Mouse (Mus musculus) adipocyte (in vitro differentiated cells): ENCODE results near the gene Mecom.
A peak's percentile ranks its signal among the peaks of the same experiment; 100 is the strongest.

Experiments used
- DNase-seq: peaks from one replicate; pipeline ENCODE4 v3.0.0-alpha.2; 2016; ENCODE audit warnings: low spot score

Gene Mecom

DNA sequence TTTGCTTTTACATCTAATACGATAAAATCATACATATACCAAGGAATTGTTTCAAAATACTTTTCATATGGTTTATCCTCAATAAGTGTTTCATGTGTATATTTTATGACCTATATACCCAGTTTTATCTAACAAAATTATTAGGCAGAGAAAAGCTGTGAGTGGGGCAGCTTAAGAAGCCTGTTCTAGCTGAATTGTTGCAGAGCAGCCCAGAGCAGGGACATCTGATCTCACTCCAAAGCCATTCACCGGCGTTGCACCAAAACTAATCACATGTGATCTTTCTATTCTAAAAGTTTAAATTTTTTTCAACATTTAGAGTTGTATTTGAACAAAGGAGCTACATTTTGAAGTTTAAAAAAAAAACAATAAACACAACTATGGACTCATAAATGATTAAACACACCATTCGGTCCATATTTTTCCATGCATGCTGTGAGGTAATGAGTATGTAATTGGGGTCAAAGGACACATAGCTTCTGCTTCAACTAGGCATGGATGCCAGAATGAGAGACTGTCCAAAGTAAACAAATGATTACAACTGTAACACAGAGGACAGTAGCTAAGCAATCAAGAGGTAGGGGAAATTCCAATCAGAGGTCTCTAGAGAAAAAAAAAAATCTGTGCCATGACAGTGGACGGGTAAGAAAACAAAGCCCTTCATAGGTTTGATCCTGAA lies 64.7 kb downstream of the Mecom start:
- DNase-seq = peak; percentile 80

DNA sequence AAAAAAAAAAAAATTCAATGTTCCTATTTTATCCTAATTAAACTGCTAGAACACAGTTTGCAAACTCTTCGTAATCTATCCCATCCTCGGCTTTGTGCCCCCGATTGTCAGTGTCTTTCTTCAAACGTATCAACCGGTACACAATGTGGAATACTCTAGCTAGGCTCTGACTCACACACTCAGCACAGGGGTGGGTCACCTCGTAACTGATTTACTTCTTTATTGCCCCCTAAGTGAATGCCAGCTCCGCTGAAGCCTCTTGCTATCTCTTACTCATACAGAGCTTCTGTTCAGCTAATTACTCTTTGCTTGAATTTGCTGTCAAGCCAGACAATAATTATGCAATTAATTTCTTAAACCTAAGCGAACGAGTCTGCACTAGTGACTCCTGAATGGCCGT lies 66.1 kb downstream of the Mecom start:
- no peak for DNase-seq

DNA sequence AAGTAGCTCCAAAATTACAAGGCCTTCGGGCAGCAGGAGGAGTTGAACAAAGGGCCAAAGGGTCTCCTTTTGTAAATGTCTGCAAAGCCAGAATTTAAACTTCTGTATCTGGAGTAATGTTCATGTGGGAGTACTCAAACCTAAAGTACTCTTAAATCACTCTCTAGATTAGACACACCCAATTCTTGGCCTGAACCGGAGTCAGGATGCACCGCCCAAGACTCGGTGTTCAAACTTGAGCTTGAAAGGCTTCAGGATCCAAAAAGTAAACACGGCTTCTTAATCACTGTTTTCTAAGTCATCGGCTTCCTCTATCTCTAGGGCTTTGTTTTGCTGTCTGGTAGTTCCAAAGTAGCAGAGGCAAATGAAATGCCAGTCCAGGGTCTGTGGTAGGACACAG lies 67.3 kb downstream of the Mecom start:
- no peak for DNase-seq

DNA sequence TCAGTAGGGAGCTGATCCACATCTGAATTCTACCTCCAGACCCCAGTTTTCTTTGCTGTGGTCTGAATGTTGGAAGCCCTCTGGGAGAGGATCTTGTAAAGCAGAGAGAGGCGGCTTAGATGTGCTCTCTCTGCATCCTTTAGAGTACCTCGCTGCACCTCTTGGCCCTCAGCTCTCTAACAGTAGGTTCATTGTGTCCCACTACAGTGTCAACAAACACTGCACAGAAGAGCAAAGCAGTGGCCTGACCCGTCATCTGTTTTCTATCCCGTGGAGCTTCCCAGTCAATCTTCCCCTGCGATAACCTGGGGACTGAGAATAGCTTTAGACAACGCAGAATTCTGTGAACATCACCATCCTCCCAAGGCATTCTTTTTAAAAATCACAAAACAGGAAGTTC lies 69.6 kb downstream of the Mecom start:
- DNase-seq = no peak

DNA sequence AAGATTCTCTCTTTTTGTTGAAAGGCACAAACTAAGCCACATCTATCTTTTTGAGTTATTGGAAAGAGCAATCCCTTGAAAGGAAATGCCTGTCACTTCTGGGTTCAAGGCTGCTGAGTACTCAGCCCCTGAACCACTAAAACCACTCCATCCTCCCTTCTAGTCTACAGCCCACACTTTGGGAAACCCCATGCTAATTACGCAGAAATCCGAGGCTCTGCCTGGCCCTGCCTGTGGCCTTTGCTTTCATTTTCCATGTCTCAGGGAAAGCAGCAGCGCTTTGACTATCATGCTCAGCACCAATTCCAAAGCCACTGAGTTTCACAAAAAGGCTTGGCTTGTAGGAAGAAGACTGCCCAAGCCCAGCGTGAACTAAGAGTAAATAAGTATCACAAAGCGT lies 70.8 kb downstream of the Mecom start:
- DNase-seq = no peak

DNA sequence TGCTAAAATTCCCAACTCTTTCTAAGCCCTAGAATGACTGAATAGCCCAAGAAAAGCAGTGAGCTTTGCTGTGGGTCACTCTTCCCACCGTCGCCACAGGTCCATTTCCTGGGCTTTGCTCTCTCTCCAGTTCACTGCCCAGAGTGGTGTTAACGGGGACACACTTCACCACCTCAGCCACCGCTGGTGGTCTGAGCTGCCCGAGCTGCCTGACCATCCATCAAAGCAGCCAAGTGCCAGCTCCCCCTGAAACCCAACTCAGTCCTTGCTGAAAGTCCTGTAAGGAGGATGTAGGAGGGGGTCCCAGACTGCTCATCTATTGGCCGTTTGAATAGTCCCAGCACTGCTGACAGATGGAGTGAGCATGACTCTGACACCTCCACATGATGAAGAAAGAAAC lies 72.2 kb downstream of the Mecom start:
- DNase-seq = no peak

DNA sequence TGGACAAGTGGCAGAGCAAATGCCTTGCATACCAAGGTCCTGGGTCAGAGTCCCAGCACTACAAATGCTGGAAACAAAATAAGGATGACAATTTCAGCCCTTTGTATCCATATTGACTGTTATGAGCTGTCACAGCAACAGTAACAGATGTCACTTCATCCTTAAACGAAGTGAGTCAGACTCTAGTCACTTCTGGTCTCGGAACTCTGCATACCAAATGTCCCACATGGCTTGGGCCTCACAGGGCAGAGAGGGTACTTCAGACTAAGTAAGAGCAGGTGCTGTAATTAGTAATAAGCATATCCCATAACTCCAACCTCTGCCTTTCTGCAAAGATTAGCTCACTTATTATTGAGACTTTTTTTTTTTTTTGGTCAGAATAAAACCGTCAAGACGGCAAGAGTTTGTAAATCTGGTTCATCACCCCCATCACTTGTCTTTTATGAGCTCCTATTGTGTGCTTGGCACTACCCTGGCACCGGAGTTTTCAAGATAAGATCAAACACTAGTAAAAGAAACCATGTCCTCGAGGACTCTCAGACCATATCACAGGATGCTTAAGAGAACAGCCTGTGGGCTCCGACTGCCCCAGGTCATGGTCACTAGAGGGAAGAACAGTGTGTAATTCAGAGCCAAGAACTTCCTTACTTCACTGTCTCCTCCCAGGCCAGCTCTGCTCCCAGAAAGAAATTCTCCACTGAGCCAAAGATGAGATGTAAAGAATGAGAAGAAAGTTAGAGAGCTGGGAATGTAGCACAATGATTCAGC lies 79.6 kb downstream of the Mecom start:
- no peak for DNase-seq

DNA sequence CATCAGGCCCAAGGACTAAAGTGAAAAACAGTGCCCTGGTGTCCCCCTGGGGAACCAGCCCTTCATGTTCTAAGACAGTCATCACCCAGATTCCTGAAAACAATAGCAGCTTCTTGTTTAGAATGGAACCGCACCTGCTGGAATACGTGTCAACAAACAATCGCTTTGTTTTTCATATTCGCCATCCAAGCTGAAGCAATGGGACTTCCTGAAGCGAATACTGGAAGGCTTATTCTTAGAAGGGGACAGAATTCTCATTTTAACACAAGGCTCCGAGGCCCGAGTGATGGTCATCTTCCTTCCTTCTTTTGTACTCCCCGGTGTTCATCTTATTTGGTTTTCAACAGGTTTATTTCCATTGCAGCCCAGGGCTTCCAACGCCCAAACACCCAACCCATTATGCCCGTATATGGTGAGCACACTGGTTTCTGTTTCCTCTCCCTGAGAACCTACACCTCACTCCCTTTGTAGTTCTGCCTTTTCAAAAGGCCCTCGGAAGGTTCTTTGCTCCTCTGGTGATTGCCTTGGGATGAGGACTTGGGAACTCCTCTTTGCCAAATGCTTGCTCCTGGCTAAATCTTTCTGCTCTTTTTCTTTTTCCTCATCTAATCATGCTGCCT lies 81.7 kb downstream of the Mecom start:
- DNase-seq = no peak

DNA sequence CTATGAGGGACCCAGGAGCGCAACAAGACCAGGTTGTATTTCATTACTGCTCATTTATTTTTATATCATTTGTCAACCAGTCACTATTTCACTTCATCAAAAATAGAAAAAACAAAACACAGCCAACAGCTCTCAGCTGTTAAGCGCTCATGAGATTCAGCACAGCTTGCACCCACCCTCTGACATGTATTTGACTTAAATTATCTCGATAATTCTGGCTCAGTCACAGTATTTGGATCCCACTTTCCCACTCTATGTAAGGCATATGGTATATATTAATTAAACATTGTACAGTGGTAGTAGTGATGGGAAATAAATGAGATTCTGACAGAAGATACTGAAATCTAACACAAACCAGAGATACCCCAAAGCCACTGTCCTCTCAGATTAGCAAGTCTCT lies 83.3 kb downstream of the Mecom start:
- no peak for DNase-seq

DNA sequence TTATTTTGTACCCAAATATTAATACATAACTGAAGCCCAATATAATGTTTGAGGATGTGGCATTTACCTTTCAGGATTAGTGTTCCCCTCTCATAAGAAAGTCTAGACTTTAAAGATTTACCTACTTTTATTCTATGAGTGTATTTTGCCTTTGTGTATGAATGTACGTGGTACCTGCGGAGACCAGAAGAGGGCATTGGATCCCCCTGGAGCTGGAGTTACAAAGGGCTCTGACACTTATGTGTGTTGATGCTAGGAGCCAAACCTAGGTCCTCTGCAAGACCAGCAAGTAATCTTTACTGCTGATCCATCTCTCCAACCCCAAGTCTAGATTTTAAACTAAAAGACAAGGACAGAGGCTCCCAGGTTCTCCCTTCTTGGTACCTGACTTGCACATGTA lies 86.0 kb downstream of the Mecom start:
- DNase-seq = no peak

DNA sequence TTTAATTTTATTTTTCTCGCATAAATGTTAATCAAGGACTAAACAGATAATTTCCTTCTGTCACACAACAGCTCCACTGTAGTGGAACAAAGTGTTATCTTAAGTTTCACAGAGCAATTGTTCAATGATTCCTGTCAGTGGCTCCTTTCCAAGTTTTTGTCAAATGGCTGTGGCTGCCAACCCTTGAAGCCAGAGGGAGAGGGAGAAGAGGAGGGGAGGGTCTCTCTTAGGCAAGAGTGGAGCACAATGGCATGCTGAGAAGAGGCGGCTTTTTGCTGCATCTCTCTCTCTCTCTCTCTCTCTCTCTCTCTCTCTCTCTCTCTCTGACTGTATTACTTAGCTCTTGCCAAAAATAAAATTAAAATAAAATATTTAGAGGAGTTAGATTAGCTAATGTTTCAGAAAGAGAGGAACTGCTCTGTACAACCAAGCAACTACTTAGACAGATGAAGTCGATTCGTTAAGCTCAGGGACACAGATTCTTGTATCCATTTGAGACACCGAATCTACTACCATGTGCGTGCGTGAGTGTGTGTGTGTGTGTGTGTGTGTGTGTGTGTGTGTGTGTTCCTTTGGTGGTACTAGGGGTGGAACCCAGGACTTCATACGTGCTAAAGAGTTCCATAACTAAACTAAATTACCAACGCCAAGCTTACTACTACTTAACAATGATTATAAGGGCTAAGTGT lies 86.8 kb downstream of the Mecom start:
- DNase-seq = peak; percentile 54

DNA sequence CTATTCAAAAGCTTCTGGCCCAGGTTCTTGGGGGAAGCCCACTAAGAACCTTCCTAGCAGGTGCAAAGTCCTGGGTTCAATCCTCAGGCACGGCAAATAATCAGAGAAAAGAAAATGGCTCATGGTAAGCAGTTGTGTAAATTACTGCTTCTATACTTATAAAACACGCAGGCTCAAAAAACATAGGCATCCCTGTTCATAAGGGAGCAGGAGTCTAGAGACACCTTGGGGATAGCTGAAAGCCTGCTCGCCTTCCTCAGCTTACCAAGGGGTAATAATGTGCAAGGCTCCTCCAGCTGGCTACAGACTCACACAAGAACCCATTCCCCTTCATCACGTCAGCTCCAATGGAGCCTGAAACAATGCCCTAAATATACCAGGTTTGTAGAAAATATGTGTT lies 88.2 kb downstream of the Mecom start:
- DNase-seq = no peak

DNA sequence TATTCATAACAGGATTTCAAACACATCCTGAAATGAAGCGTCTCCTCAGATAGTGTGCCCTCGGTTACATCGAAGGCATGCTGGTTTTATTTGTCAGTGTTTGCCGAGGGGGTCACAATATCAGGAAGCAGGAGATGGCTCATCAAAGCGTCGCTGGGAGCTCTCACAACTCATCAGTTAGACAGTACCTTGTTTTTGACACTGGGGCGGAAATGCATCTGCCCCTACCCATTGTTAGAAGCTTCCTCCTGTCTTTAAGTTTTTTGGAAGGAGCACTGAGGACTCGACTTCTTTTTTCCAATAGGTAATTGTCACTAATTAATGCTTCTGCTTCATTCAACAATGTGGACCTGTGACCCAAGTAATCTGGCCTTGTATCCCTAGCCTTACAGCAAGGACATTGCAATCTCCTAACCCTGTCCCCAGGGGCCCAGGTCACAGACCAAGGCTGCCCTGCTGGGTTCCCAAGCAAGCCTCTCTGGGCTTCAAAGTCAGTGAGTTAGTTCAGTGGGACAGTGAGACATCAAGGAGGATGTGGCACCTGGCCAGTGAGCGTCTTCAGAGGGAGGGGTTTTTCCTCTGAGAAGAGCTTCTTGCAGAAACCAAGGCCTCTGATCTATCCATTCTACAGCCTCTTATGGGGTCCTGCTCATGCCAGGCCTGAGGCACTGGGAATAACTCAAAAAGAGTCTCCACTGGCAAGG lies 89.7 kb downstream of the Mecom start:
- no peak for DNase-seq

DNA sequence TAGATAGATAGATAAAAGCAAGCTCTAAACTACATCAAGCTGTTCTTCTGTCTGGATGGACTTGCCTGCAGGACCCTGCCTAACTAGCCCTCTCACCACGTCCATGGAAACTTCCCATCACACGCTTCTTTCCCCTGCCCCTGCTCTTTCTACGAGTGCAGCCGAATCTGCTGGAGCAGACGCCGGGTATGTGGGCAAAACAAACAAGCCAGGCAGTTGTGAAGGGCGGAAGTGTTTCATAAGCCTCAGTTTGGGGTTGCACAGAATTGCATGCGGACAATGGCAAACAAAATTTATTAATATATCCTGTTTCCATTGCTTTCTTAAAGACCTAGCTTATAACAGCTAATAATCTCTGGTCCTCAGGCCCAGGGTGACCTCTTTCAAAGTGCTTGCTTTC lies 91.9 kb downstream of the Mecom start:
- DNase-seq = no peak

DNA sequence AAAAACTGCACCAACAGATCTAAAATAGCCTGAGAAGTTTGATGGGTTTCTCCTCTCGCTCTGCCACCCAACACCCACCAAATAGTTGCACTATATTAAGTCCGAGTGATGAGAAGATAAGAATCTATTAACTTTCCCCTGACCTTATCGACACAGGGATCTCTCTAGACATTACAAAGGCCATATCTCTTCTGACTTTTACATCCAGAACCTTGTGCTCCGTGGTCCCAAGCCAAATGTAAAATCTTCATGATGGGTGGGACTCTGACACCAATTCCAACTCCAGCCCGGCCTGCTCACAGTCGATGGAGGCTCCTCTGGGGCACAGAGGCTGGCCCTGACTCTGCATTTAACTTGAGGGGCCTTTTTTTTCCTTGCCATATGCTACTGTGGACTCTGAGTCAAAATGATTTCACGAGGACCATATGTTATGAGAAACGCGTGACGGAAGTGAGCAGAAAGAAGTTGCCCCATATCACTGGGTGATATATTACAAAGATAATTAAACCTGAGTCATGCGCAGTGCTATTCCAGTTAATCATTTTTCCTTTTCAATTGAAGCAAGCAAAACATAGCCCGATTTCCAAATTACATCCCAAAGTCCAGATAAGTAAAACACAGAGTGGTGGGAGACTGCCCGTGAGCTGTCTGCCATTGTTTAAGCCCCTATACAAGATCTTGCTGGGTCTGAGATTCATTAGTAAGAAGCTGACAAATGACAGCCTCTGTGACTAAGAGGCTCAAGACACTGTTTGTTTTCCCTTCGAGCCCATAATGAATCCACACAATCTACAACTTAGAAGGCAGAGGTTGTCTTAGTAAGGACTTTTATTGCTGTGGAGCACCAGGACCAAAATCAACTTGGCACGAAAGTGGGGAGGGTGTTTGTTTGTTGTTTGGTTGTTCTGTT lies 94.0 kb downstream of the Mecom start:
- DNase-seq = no peak

DNA sequence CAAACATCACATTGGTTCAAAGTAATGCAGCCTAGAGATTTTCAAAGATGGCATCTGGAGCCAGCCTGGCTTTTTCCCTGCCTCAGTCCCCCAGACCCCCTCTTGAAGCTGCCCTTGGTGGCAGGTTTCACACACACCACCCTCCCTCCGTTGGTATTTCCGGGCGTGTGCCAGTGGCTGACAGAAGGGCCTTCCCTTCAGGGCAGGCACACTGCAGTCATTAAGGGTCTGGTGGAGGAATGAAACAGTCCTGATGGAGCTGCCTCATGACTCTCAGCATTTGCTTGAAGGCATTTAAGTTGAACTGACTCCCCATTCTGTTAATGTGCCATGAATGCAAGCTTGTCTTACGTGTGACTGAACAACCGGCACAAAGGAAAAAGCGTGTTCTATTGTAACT lies 94.8 kb downstream of the Mecom start:
- no peak for DNase-seq

DNA sequence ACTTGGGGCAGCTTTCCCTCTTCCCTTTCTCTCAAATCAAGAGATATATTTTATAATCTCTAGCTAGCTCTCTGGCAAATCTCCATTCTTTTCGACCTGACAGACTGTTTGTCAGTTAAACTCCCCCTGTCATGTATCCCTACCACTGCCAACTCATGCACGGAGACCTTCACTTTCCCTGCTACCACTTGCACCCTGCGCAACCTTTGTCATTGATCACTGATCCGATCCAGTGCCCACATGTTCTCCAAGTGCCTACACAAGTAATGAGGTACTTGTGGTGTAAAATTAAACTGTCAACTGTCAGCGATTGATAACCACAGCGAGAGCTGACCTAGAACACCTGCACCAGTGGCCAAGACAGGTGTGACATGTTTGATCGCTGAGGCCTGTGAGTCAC lies 95.3 kb downstream of the Mecom start:
- no peak for DNase-seq

DNA sequence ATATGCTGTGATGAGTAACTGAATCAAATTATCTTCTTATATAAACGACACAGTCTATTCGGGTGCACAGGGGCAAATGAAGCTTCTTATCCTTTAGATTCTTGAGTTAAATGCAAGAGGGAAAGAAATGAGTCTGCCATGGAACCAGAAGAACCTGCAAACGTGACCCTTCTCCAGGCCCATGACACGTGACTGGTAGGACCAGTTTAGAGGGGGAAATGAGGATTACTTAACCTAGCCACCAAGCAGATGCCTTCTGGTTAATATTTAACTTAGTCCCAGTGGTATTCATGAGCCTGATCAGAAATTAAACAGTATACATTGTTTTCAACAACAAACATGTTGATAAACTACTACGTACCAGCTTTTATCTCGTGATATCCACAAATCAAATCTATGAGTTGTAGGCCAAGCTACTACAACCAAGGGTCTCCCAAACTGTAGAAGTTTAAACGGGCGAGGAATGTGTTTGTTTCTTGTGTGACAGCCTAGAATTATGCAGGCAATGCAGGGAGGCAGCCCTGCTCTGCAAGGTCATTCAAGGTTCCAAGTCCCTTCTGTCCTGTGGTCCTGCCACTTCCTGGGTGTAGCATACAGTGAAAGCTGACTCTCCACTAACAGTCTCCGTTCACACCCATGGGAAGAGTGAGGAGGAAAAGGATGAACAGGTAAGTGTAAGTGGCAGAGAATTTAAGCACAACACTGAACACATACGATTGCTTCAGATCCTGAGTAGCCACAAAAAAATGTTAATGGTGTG lies 97.4 kb downstream of the Mecom start:
- no peak for DNase-seq

DNA sequence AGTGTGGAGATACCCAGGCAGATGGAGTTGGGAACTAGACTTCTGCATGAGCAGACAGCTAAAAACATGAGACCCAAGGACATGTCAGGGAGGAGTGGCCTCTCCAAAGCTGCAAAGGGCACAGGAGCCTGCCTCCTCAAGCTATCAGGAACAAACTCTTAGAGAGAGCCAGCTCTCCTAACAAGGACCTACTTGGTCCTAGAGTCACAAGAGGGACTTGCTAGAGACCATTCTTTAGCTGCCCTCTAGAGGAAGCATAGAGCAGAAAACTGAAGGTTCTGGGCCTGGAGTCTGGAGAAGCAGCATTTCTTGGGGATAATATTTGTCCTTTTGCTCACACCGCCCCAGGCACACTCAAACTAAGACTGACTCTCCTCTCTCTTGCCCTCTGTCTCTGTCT lies 99.2 kb downstream of the Mecom start:
- DNase-seq = peak; percentile 63

DNA sequence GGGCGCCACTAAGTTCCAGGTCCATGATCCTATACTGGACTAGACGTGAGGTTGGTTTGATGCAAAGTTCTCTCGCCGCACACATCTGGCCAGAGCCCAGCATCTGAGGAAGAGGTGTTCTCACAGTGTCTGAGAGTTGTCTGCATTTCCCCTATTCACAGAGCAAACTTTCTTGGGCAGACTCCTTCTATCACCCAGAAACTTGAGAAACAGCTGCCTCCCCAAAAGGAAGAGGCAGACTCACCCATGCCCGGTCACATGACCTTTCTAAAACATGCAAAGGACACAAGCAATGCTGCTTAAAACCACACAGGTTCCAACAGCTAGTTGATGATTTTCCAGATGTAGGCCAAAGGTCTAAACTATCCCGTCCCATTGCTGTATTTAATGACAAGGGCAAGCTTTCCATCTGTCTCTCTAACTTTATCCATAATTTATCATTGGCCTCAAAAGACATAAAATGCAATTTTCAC lies 101.8 kb downstream of the Mecom start:
- DNase-seq = no peak
